Mouse (Mus musculus): Measurements from ENCODE around the gene Armc9. TPM values are rescaled to one million over a fixed set of nuclear protein-coding genes. Genes with fewer than 3 reads are reported as not detected.

Gene Armc9
- polyA plus RNA-seq (2012; ENCODE audit: low replicate concordance), result 5.4 and 5.7 TPM in 2 replicates

DNA sequence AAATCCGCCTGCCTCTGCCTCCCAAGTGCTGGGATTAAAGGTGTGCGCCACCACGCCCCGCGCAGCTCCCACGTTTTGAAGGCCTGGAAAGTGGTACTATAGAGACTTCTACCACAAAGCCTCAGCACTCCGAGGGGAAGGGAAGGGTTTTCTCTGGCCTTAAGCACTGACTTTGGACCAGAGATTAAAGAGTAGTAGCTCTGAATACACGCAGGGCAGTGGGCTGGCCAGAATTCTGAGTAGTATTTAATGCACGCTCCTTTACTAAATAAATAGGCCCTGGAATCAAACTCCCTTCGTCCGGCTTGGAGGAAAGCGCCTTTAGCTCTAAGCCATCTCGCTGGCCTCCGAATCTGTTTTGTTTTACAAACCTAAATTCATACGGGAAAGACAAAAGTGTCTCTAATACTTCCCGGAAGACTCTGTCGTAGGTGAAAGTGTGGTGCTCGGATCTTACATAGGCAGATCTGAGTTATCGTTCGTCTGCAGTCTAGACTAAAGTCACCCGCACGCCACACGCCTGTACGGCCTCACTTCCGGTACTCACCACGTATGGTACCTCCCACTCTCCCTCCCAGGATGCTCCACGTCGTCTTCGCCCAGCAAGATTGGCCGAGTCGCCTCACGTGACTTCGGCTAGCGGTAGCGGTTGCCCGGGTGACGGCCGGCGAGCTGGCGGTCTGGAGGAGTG, at the start of gene Armc9:
TSS of gene Armc9 (plus strand) at position 648 of the 691 bp plus-strand sequence.

DNA sequence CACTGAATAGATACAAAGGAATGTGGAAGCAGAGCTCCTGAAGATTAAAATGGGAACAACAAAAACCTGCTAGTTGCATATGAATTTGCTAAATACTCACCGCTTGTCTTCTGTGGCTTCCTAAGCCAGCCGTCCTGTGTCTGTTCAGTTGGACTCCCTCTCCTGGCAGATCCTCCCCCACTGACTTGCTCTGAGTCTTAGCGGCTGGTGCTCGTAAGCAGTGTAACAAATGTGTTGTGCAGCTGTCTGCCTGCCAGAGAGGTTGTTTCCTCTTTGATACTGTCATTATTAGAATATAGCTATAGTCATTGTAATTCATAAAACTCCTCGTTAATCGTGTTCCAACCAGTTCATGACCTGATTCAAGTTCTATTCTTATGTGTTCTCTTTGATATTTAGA, 42.8 kb upstream of the Armc9 start, which contains the start of gene Htr2b:
TSS of gene Htr2b (minus strand) at position 192 of the 400 bp plus-strand sequence.

DNA sequence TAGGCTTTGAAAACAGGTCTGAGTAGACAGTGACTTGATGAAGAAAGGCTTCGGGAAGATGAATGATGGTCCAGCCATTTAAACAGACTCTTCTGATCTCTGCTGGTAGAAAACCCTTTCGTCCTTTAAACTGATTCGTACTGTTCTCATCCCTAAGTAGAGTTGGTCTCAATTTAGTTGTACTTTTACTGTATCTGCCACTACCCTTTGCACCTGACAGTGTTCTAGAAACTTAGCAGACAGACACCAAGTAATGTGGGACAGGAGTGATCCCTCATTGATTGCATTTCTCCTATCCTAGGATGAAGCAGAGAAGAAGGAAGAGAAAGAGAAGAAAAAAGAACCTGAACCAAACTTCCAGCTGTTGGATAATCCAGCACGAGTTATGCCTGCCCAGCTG, 21.2 kb upstream of the Armc9 start, which contains the start of gene Gm21972:
TSS of gene Gm21972 (plus strand) at position 301 of the 400 bp plus-strand sequence.

DNA sequence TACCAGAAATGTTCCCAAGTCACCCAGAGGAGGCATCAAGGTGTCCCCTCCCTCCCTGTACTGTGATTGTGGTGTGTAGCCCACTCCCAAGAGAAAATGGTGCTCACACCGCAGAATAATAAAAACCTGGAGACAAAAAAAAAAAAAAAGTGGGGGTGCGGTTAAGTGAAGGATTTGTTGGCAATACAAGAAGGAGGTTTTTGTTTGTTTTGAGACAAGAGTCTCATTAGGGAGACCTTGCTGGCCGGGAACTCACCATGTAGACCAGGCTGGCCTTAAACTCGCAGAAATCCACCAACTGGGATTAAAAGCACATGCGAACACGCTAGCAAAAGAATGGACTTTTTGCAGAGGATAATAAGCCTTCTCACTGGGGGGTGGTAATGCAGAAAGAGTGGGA, 148.0 kb downstream of the Armc9 start, which contains the start of gene B3gnt7:
TSS of gene B3gnt7 (plus strand) at position 301 of the 400 bp plus-strand sequence.

Other genes starting within 250 kb of the Armc9 start
- gene 4933407L21Rik, start 226.3 kb upstream of the Armc9 start, polyA plus RNA-seq (2012; ENCODE audit: low replicate concordance), result not detected in 2 replicates
- gene Gpr55, start 193.8 kb upstream of the Armc9 start, polyA plus RNA-seq (2012; ENCODE audit: low replicate concordance), result 0.09 and 0.27 TPM in 2 replicates
- gene Spata3, start 138.0 kb upstream of the Armc9 start, polyA plus RNA-seq (2012; ENCODE audit: low replicate concordance), result not detected in 2 replicates
- not detected in 2 replicates for gene 2810459M11Rik, start 108.9 kb upstream of the Armc9 start, polyA plus RNA-seq (2012; ENCODE audit: low replicate concordance)
- gene Psmd1, start 90.4 kb upstream of the Armc9 start, polyA plus RNA-seq (2012; ENCODE audit: low replicate concordance), result 4.0 and 19.4 TPM in 2 replicates
- not detected in 2 replicates for gene Htr2b, start 42.8 kb upstream of the Armc9 start, polyA plus RNA-seq (2012; ENCODE audit: low replicate concordance)
- gene Gm21972, start 21.1 kb upstream of the Armc9 start, polyA plus RNA-seq (2012; ENCODE audit: low replicate concordance), result 1.8 and 2.8 TPM in 2 replicates
- gene B3gnt7, start 148.1 kb downstream of the Armc9 start, polyA plus RNA-seq (2012; ENCODE audit: low replicate concordance), result 1.7 and 3.0 TPM in 2 replicates
- gene Ncl, start 204.6 kb downstream of the Armc9 start, polyA plus RNA-seq (2012; ENCODE audit: low replicate concordance), result 490 and 493 TPM in 2 replicates